13 mouse cellular contexts compared by ENCODE assay signal in the genomic region with DNA sequence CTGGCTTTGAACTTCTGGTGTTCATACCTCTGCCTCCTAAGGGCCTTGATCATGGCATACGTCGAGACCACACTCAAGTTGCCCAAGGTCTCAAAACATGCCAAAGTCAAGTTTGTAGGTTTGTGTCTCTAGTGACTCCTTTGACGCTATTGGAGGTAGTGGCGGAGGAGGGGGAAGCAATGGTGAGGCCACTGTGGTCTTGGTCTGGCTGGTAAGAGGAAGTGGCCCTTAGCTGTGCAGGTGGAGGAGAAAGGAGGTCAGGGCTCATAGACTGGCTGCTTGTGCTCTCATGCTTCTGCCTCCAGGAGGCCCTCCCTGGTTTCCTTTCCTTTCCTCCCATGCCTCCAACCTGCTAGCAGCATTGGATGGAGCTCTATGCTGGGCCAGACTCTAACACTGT. TPM values are rescaled to one million over a fixed set of nuclear protein-coding genes. Genes with fewer than 3 reads are reported as not detected.
A peak's percentile ranks its signal among the peaks of the same experiment; 100 is the strongest.
DNase-seq lines count a peak whose midpoint lies in the region; ATAC-seq lines count a peak whose summit lies in the region.
"Had no signal": no experiment of that assay in that cellular context is flagged by ENCODE, and none has a peak within 500 bp of the region (broad histone marks: within the 10 kb centered on the region; RNA-seq: fewer than 3 reads in every experiment).

No protein-coding gene starts in this region.

- H3K27me3 ChIP-seq in heart, embryonic 15.5 days, result 0 out of 2 replicates have a peak, but pooled peaks cover 2% of the 10 kb centered on the region
- H3K27me3 ChIP-seq in embryonic facial prominence, embryonic 10.5 days (replicated peaks; ENCODE audit: low read depth, poor library complexity, severe bottlenecking), result peaks cover 63% of the 10 kb centered on the region
- H3K27me3 ChIP-seq in liver, embryonic 13.5 days, result peaks cover 35% of the 10 kb centered on the region

- H3K9me3 ChIP-seq in heart, embryonic 15.5 days (replicated peaks), result no peaks in the 10 kb centered on the region
- H3K9me3 ChIP-seq in embryonic facial prominence, embryonic 10.5 days, result no peaks in the 10 kb centered on the region
- H3K9me3 ChIP-seq in liver, embryonic 13.5 days (replicated peaks), result no peaks in the 10 kb centered on the region
- H3K9me3 ChIP-seq: forebrain, embryonic 15.5 days had no signal

- ATAC-seq in heart, embryonic 15.5 days (replicated peaks; ENCODE audit: insufficient number of reproducible peaks, insufficient read depth, low FRiP score, low read depth), result no peak
- ATAC-seq in liver, embryonic 13.5 days (ENCODE audit: low read depth), result no peak
- ATAC-seq: forebrain, embryonic 15.5 days had no signal

- WGBS in heart, embryonic 15.5 days, result 91% methylated on average over 4 of the region's 4 CpGs
- WGBS in embryonic facial prominence, embryonic 10.5 days, result 92% methylated on average over 4 of the region's 4 CpGs
- WGBS in liver, embryonic 13.5 days (ENCODE audit: insufficient replicate concordance), result 59% methylated on average over 4 of the region's 4 CpGs

- no peaks in the 10 kb centered on the region for H3K36me3 ChIP-seq in heart, embryonic 15.5 days
- H3K36me3 ChIP-seq in embryonic facial prominence, embryonic 10.5 days (replicated peaks), result no peaks in the 10 kb centered on the region
- no peaks in the 10 kb centered on the region for H3K36me3 ChIP-seq in liver, embryonic 13.5 days
- H3K36me3 ChIP-seq: forebrain, embryonic 15.5 days had no signal

- intact Hi-C loops in left cerebral cortex, postnatal 10 days (cut with DNase I), result no loop called here

- peak overlapping the region; percentile 40 for H3K4me2 ChIP-seq in heart, embryonic 15.5 days
- no peak overlapping the region for H3K4me2 ChIP-seq in liver, embryonic 13.5 days
- H3K4me2 ChIP-seq: forebrain, embryonic 15.5 days had no signal

- peak overlapping the region; percentile 10; the same call in 1 of the 2 replicates for H3K4me3 ChIP-seq in heart, embryonic 15.5 days
- peak overlapping the region; percentile 29; the same call in 1 of the 2 replicates for H3K4me3 ChIP-seq in embryonic facial prominence, embryonic 10.5 days
- no peak overlapping the region for H3K4me3 ChIP-seq in liver, embryonic 13.5 days (replicated peaks)
- H3K4me3 ChIP-seq: forebrain, embryonic 15.5 days had no signal

- no peak for DNase-seq in heart, adult 8-10 months (ENCODE audit: low spot score)
- peak; percentile 58 for DNase-seq in 416B (ENCODE audit: low read depth)
- DNase-seq in embryonic facial prominence, embryonic 10.5 days (ENCODE audit: low spot score), result no peak
- no peak for DNase-seq in liver, embryonic 13.5 days
- no peak for DNase-seq in cerebellum, adult 11 months
- no peak for DNase-seq in left cerebral cortex, postnatal 10 days (ENCODE audit: extremely low spot score in 1 of 2, low spot score in 2 of 2)
- DNase-seq in right cerebral cortex, postnatal 36 days (ENCODE audit: low spot score in 2 of 2), result no peak
- DNase-seq: embryo, embryonic 11 days; left cerebral cortex, postnatal 4 days; right cerebral cortex, postnatal 14 days; thymus, adult 2 months had no signal

- peak overlapping the region; percentile 23; the same call in 1 of the 2 replicates for H3K9ac ChIP-seq in heart, embryonic 15.5 days
- H3K9ac ChIP-seq in liver, embryonic 13.5 days, result peak overlapping the region; percentile 33; the same call in 1 of the 2 replicates
- H3K9ac ChIP-seq: forebrain, embryonic 15.5 days had no signal

- H3K4me1 ChIP-seq in heart, embryonic 15.5 days (replicated peaks), result peaks cover 45% of the 10 kb centered on the region
- peaks cover 53% of the 10 kb centered on the region for H3K4me1 ChIP-seq in embryonic facial prominence, embryonic 10.5 days
- peaks cover 73% of the 10 kb centered on the region for H3K4me1 ChIP-seq in liver, embryonic 13.5 days (replicated peaks)

- H3K27ac ChIP-seq in heart, embryonic 15.5 days, result peak overlapping the region; percentile 77
- H3K27ac ChIP-seq in embryonic facial prominence, embryonic 10.5 days (replicated peaks), result 0 out of 2 replicates have a peak overlapping the region, but pooled peaks have one; percentile 3
- H3K27ac ChIP-seq in liver, embryonic 13.5 days, result no peak overlapping the region
- H3K27ac ChIP-seq: forebrain, embryonic 15.5 days had no signal

RNA-seq across cellular contexts. Expression of gene Maff, which starts 4.4 kb away (rescaled TPM):
- polyA plus RNA-seq in heart, embryonic 15.5 days (2015; fragmentation: Nextera tagmentation; extraction: Ambion mirVana), result 3.5 and 3.8 TPM in 2 replicates
- total RNA-seq in heart, adult 8-10 months (2022), result 10 to 100 TPM in 2 of 4 experiments, 1 to 10 TPM in 2; 5.7 to 11.1 (median 9.9) TPM
- 1.2 and 1.8 TPM in 2 replicates for polyA plus RNA-seq in embryonic facial prominence, embryonic 10.5 days (2016; fragmentation: Nextera tagmentation; extraction: Ambion mirVana)
- polyA plus RNA-seq in liver, embryonic 13.5 days (2015; fragmentation: Nextera tagmentation; extraction: Ambion mirVana), result 0.95 and 1.1 TPM in 2 replicates
- 1 to 10 TPM; 1.3 to 3.1 TPM for total RNA-seq in left cerebral cortex, postnatal 10 days (2021)

RNA-seq across cellular contexts. Expression of gene Pla2g6, which starts 22.7 kb away (rescaled TPM):
- 9.9 and 13.5 TPM in 2 replicates for polyA plus RNA-seq in heart, embryonic 15.5 days (2015; fragmentation: Nextera tagmentation; extraction: Ambion mirVana)
- 10 to 100 TPM; 11.6 to 15.6 (median 13.4) TPM for total RNA-seq in heart, adult 8-10 months (2022)
- 18.4 and 20.4 TPM in 2 replicates for polyA plus RNA-seq in embryonic facial prominence, embryonic 10.5 days (2016; fragmentation: Nextera tagmentation; extraction: Ambion mirVana)
- 11.4 and 14.9 TPM in 2 replicates for polyA plus RNA-seq in liver, embryonic 13.5 days (2015; fragmentation: Nextera tagmentation; extraction: Ambion mirVana)
- 10 to 100 TPM; 21.9 to 22.3 TPM for total RNA-seq in left cerebral cortex, postnatal 10 days (2021)

RNA-seq across cellular contexts. Expression of gene Tmem184b, which starts 52.5 kb away (rescaled TPM):
- 58.3 and 83.8 TPM in 2 replicates for polyA plus RNA-seq in heart, embryonic 15.5 days (2015; fragmentation: Nextera tagmentation; extraction: Ambion mirVana)
- total RNA-seq in heart, adult 8-10 months (2022), result 10 to 100 TPM; 34.6 to 46.1 (median 39.0) TPM
- 57.7 and 58.9 TPM in 2 replicates for polyA plus RNA-seq in embryonic facial prominence, embryonic 10.5 days (2016; fragmentation: Nextera tagmentation; extraction: Ambion mirVana)
- 8.7 and 12.1 TPM in 2 replicates for polyA plus RNA-seq in liver, embryonic 13.5 days (2015; fragmentation: Nextera tagmentation; extraction: Ambion mirVana)
- total RNA-seq in left cerebral cortex, postnatal 10 days (2021), result 10 to 100 TPM; 51.2 to 54.0 TPM
